Mouse (Mus musculus) erythroid progenitor cell, adult 5-6 weeks (primary cell): ENCODE measurements around the gene Pnma1. TPM values are rescaled to one million over a fixed set of nuclear protein-coding genes. Genes with fewer than 3 reads are reported as not detected.
A peak's percentile ranks its signal among the peaks of the same experiment; 100 is the strongest.

ENCODE experiments used
- ATAC-seq: replicated peaks from 2 replicates; pipeline ENCODE4 v1.8.0; 2016; ENCODE audit warnings: moderate number of reproducible peaks, mild to moderate bottlenecking, moderate TSS enrichment, inconsistent platforms; ENCODE audit not compliant: poor library complexity, low FRiP score, severe bottlenecking
- total RNA-seq, 2 experiments: library from RNA; stranded (forward) in 1 of 2; stranded (reverse) in 1 of 2; fragments of 150-400 nt in 1 of 2; fragments of 186-747, 209-891 nt in 1 of 2; gene quantifications; 2 replicates each; pipeline versions ENCODE4 v1.2.3 to v1.2.4; 2015 to 2017; ENCODE audit warnings: low replicate concordance in 2 of 2

Gene Pnma1
- total RNA-seq, 2 experiments from 2014 or later: 8.4 to 15.9 TPM

- ATAC-seq: peak; percentile 80
Observed at GRCm38 (mm10) chr12:84114153-84114994, 33.9 kb downstream of the Pnma1 start, which contains the start of gene Dnal1. TSS of gene Dnal1 (plus strand) at chr12:84114366.

GRCm38 (mm10) chr12:84113676-84114075 lies 34.6 kb downstream of the Pnma1 start:
- ATAC-seq: no peak

- no peak for ATAC-seq
Observed at GRCm38 (mm10) chr12:84110814-84111213, 37.5 kb downstream of the Pnma1 start.

- ATAC-seq: no peak
Observed at GRCm38 (mm10) chr12:84109924-84110323, 38.4 kb downstream of the Pnma1 start.

GRCm38 (mm10) chr12:84107692-84108091 lies 40.6 kb downstream of the Pnma1 start:
- ATAC-seq: no peak

GRCm38 (mm10) chr12:84107012-84107411 lies 41.3 kb downstream of the Pnma1 start:
- ATAC-seq: no peak

- ATAC-seq: no peak
Observed at GRCm38 (mm10) chr12:84101493-84101845, 46.8 kb downstream of the Pnma1 start.

- peak; percentile 71 for ATAC-seq
Observed at GRCm38 (mm10) chr12:84100604-84101492, 47.4 kb downstream of the Pnma1 start, which contains the start of gene Acot6. TSS of gene Acot6 (plus strand) at chr12:84100654.

- no peak for ATAC-seq
Observed at GRCm38 (mm10) chr12:84100071-84100470, 48.2 kb downstream of the Pnma1 start.

GRCm38 (mm10) chr12:84099605-84100004 lies 48.7 kb downstream of the Pnma1 start:
- ATAC-seq: no peak

Other genes with a start within 250 kb of the Pnma1 start
- gene Numb, start 226.6 kb downstream of the Pnma1 start, total RNA-seq (2015; ENCODE audit: low replicate concordance): 8.6 and 12.6 TPM in 2 replicates
- 18.7 and 31.4 TPM in 2 replicates for gene Numb, start 226.6 kb downstream of the Pnma1 start, total RNA-seq (2017; ENCODE audit: low replicate concordance)
- 6.7 TPM in 1 of 2 replicates, not detected in the other for gene Riox1, start 197.9 kb downstream of the Pnma1 start, total RNA-seq (2015; ENCODE audit: low replicate concordance)
- gene Riox1, start 197.9 kb downstream of the Pnma1 start, total RNA-seq (2017; ENCODE audit: low replicate concordance): 2.0 and 2.2 TPM in 2 replicates
- gene Heatr4, start 163.6 kb downstream of the Pnma1 start, total RNA-seq (2015; ENCODE audit: low replicate concordance): not detected in 2 replicates
- not detected in 2 replicates for gene Heatr4, start 163.6 kb downstream of the Pnma1 start, total RNA-seq (2017; ENCODE audit: low replicate concordance)
- 0.72 and 1.3 TPM in 2 replicates for gene Acot2, start 160.6 kb downstream of the Pnma1 start, total RNA-seq (2015; ENCODE audit: low replicate concordance)
- 0.53 and 0.77 TPM in 2 replicates for gene Acot2, start 160.6 kb downstream of the Pnma1 start, total RNA-seq (2017; ENCODE audit: low replicate concordance)
- 2.2 TPM in 1 of 2 replicates, not detected in the other for gene Acot1, start 139.0 kb downstream of the Pnma1 start, total RNA-seq (2015; ENCODE audit: low replicate concordance)
- 13.4 TPM in 1 of 2 replicates, not detected in the other for gene Acot1, start 139.0 kb downstream of the Pnma1 start, total RNA-seq (2017; ENCODE audit: low replicate concordance)
- gene Acot4, start 110.1 kb downstream of the Pnma1 start, total RNA-seq (2015; ENCODE audit: low replicate concordance): not detected in 2 replicates
- gene Acot4, start 110.1 kb downstream of the Pnma1 start, total RNA-seq (2017; ENCODE audit: low replicate concordance): not detected in 2 replicates
- gene Gm49366, start 109.6 kb downstream of the Pnma1 start, total RNA-seq (2015; ENCODE audit: low replicate concordance): not detected in 2 replicates
- gene Gm49366, start 109.6 kb downstream of the Pnma1 start, total RNA-seq (2017; ENCODE audit: low replicate concordance): not detected in 2 replicates
- not detected in 2 replicates for gene Acot3, start 96.3 kb downstream of the Pnma1 start, total RNA-seq (2015; ENCODE audit: low replicate concordance)
- not detected in 2 replicates for gene Acot3, start 96.3 kb downstream of the Pnma1 start, total RNA-seq (2017; ENCODE audit: low replicate concordance)
- gene Acot5, start 79.2 kb downstream of the Pnma1 start, total RNA-seq (2015; ENCODE audit: low replicate concordance): not detected in 2 replicates
- not detected in 2 replicates for gene Acot5, start 79.2 kb downstream of the Pnma1 start, total RNA-seq (2017; ENCODE audit: low replicate concordance)
- gene Acot6, start 47.8 kb downstream of the Pnma1 start, total RNA-seq (2015; ENCODE audit: low replicate concordance): not detected in 2 replicates
- 0.13 TPM in 1 of 2 replicates, not detected in the other for gene Acot6, start 47.8 kb downstream of the Pnma1 start, total RNA-seq (2017; ENCODE audit: low replicate concordance)
- gene Dnal1, start 34.1 kb downstream of the Pnma1 start, total RNA-seq (2015; ENCODE audit: low replicate concordance): not detected in 2 replicates
- gene Dnal1, start 34.1 kb downstream of the Pnma1 start, total RNA-seq (2017; ENCODE audit: low replicate concordance): 0.08 and 2.2 TPM in 2 replicates
- 20.9 and 23.5 TPM in 2 replicates for gene Elmsan1, start 70.4 kb upstream of the Pnma1 start, total RNA-seq (2015; ENCODE audit: low replicate concordance)
- 29.0 and 51.1 TPM in 2 replicates for gene Elmsan1, start 70.4 kb upstream of the Pnma1 start, total RNA-seq (2017; ENCODE audit: low replicate concordance)
- gene Ptgr2, start 136.7 kb upstream of the Pnma1 start, total RNA-seq (2015; ENCODE audit: low replicate concordance): 8.4 and 12.6 TPM in 2 replicates
- gene Ptgr2, start 136.7 kb upstream of the Pnma1 start, total RNA-seq (2017; ENCODE audit: low replicate concordance): 29.3 and 32.6 TPM in 2 replicates
- gene Zfp410, start 168.4 kb upstream of the Pnma1 start, total RNA-seq (2015; ENCODE audit: low replicate concordance): 54.1 and 72.5 TPM in 2 replicates
- gene Zfp410, start 168.4 kb upstream of the Pnma1 start, total RNA-seq (2017; ENCODE audit: low replicate concordance): 63.2 and 85.4 TPM in 2 replicates
- 17.2 and 19.5 TPM in 2 replicates for gene Coq6, start 213.2 kb upstream of the Pnma1 start, total RNA-seq (2015; ENCODE audit: low replicate concordance)
- 5.6 and 14.4 TPM in 2 replicates for gene Coq6, start 213.2 kb upstream of the Pnma1 start, total RNA-seq (2017; ENCODE audit: low replicate concordance)
- 2.9 TPM in 1 of 2 replicates, not detected in the other for gene Fam161b, start 213.3 kb upstream of the Pnma1 start, total RNA-seq (2015; ENCODE audit: low replicate concordance)
- gene Fam161b, start 213.3 kb upstream of the Pnma1 start, total RNA-seq (2017; ENCODE audit: low replicate concordance): 3.6 and 3.7 TPM in 2 replicates